Mouse (Mus musculus): Measurements from ENCODE around the gene Grm8.

The Grm8 gene

GRCm38 (mm10) chr6:28135001-28135401, at the start of gene Grm8:
TSS of gene Grm8 (minus strand) at chr6:28135178.
- Histone ChIP-seq H3K36me3 (ENCODE audit: control insufficient read depth, insufficient read depth, low read length, poor library complexity, severe bottlenecking) (no peaks in the 10 kb centered on the region), H3K27me3 (ENCODE audit: control insufficient read depth, insufficient read depth, low read length, poor library complexity, severe bottlenecking) (peaks cover 2% of the 10 kb centered on the region; the same call in 1 of the 2 replicates)
- DNase-seq (ENCODE audit: low read depth, low spot score), result no peak

- no peak for DNase-seq (ENCODE audit: low read depth, low spot score)
- Histone ChIP-seq H3K27me3 (ENCODE audit: control insufficient read depth, insufficient read depth, low read length, poor library complexity, severe bottlenecking) (no peaks in the 10 kb centered on the region), H3K36me3 (ENCODE audit: control insufficient read depth, insufficient read depth, low read length, poor library complexity, severe bottlenecking) (no peaks in the 10 kb centered on the region)
Measured at GRCm38 (mm10) chr6:28169851-28170539, 35.0 kb upstream of the Grm8 start.

- Histone ChIP-seq H3K27me3 (ENCODE audit: control insufficient read depth, insufficient read depth, low read length, poor library complexity, severe bottlenecking) (no peaks in the 10 kb centered on the region), H3K36me3 (ENCODE audit: control insufficient read depth, insufficient read depth, low read length, poor library complexity, severe bottlenecking) (no peaks in the 10 kb centered on the region)
- no peak for DNase-seq (ENCODE audit: low read depth, low spot score)
Measured at GRCm38 (mm10) chr6:28160399-28160798, 25.4 kb upstream of the Grm8 start.

- no peaks in the 10 kb centered on the region for H3K36me3 ChIP-seq (ENCODE audit: control insufficient read depth, insufficient read depth, low read length, poor library complexity, severe bottlenecking)
- no peak for DNase-seq (ENCODE audit: low read depth, low spot score)
- no peaks in the 10 kb centered on the region for H3K27me3 ChIP-seq (ENCODE audit: control insufficient read depth, insufficient read depth, low read length, poor library complexity, severe bottlenecking)
Measured at GRCm38 (mm10) chr6:28146445-28146844, 11.5 kb upstream of the Grm8 start.

- DNase-seq (ENCODE audit: low read depth, low spot score), result no peak
- Histone ChIP-seq H3K36me3 (ENCODE audit: control insufficient read depth, insufficient read depth, low read length, poor library complexity, severe bottlenecking) (no peaks in the 10 kb centered on the region), H3K27me3 (ENCODE audit: control insufficient read depth, insufficient read depth, low read length, poor library complexity, severe bottlenecking) (no peaks in the 10 kb centered on the region)
Measured at GRCm38 (mm10) chr6:28142332-28142731, 7.4 kb upstream of the Grm8 start.

- DNase-seq (ENCODE audit: low read depth, low spot score), result peak; percentile 67
- H3K27me3 ChIP-seq (ENCODE audit: control insufficient read depth, insufficient read depth, low read length, poor library complexity, severe bottlenecking), result peaks cover 2% of the 10 kb centered on the region; the same call in 1 of the 2 replicates
- H3K36me3 ChIP-seq (ENCODE audit: control insufficient read depth, insufficient read depth, low read length, poor library complexity, severe bottlenecking), result no peaks in the 10 kb centered on the region
Measured at GRCm38 (mm10) chr6:28135411-28136233, 644 bp upstream of the Grm8 start.

GRCm38 (mm10) chr6:28134251-28134801, 652 bp downstream of the Grm8 start:
- peaks cover 2% of the 10 kb centered on the region; the same call in 1 of the 2 replicates for H3K27me3 ChIP-seq (ENCODE audit: control insufficient read depth, insufficient read depth, low read length, poor library complexity, severe bottlenecking)
- DNase-seq (ENCODE audit: low read depth, low spot score), result no peak

GRCm38 (mm10) chr6:28133206-28134063, 1.5 kb downstream of the Grm8 start:
- H3K36me3 ChIP-seq (ENCODE audit: control insufficient read depth, insufficient read depth, low read length, poor library complexity, severe bottlenecking), result no peaks in the 10 kb centered on the region
- peaks cover 2% of the 10 kb centered on the region; the same call in 1 of the 2 replicates for H3K27me3 ChIP-seq (ENCODE audit: control insufficient read depth, insufficient read depth, low read length, poor library complexity, severe bottlenecking)

More at GRCm38 (mm10) chr6:28134251-28134801, 652 bp downstream of the Grm8 start:
- no peaks in the 10 kb centered on the region for H3K36me3 ChIP-seq (ENCODE audit: control insufficient read depth, insufficient read depth, low read length, poor library complexity, severe bottlenecking)

GRCm38 (mm10) chr6:28132056-28132455, 2.9 kb downstream of the Grm8 start:
- DNase-seq (ENCODE audit: low read depth, low spot score), result no peak
- Histone ChIP-seq H3K27me3 (ENCODE audit: control insufficient read depth, insufficient read depth, low read length, poor library complexity, severe bottlenecking) (peaks cover 2% of the 10 kb centered on the region; the same call in 1 of the 2 replicates), H3K36me3 (ENCODE audit: control insufficient read depth, insufficient read depth, low read length, poor library complexity, severe bottlenecking) (no peaks in the 10 kb centered on the region)

More at GRCm38 (mm10) chr6:28133206-28134063, 1.5 kb downstream of the Grm8 start:
- DNase-seq (ENCODE audit: low read depth, low spot score), result no peak

GRCm38 (mm10) chr6:28128871-28129270, 6.1 kb downstream of the Grm8 start:
- Histone ChIP-seq H3K36me3 (ENCODE audit: control insufficient read depth, insufficient read depth, low read length, poor library complexity, severe bottlenecking) (no peaks in the 10 kb centered on the region), H3K27me3 (ENCODE audit: control insufficient read depth, insufficient read depth, low read length, poor library complexity, severe bottlenecking) (peaks cover 2% of the 10 kb centered on the region; the same call in 1 of the 2 replicates)
- DNase-seq (ENCODE audit: low read depth, low spot score), result no peak

- Histone ChIP-seq H3K36me3 (ENCODE audit: control insufficient read depth, insufficient read depth, low read length, poor library complexity, severe bottlenecking) (no peaks in the 10 kb centered on the region), H3K27me3 (ENCODE audit: control insufficient read depth, insufficient read depth, low read length, poor library complexity, severe bottlenecking) (no peaks in the 10 kb centered on the region)
- DNase-seq (ENCODE audit: low read depth, low spot score), result no peak
Measured at GRCm38 (mm10) chr6:28115519-28115918, 19.5 kb downstream of the Grm8 start.

GRCm38 (mm10) chr6:28114916-28115315, 20.1 kb downstream of the Grm8 start:
- Histone ChIP-seq H3K36me3 (ENCODE audit: control insufficient read depth, insufficient read depth, low read length, poor library complexity, severe bottlenecking) (no peaks in the 10 kb centered on the region), H3K27me3 (ENCODE audit: control insufficient read depth, insufficient read depth, low read length, poor library complexity, severe bottlenecking) (no peaks in the 10 kb centered on the region)
- no peak for DNase-seq (ENCODE audit: low read depth, low spot score)

- DNase-seq (ENCODE audit: low read depth, low spot score), result no peak
- Histone ChIP-seq H3K27me3 (ENCODE audit: control insufficient read depth, insufficient read depth, low read length, poor library complexity, severe bottlenecking) (no peaks in the 10 kb centered on the region), H3K36me3 (ENCODE audit: control insufficient read depth, insufficient read depth, low read length, poor library complexity, severe bottlenecking) (no peaks in the 10 kb centered on the region)
Measured at GRCm38 (mm10) chr6:28111551-28111950, 23.4 kb downstream of the Grm8 start.

GRCm38 (mm10) chr6:28102608-28103316, 32.2 kb downstream of the Grm8 start:
- H3K27me3 ChIP-seq (ENCODE audit: control insufficient read depth, insufficient read depth, low read length, poor library complexity, severe bottlenecking), result no peaks in the 10 kb centered on the region
- no peak for DNase-seq (ENCODE audit: low read depth, low spot score)
- H3K36me3 ChIP-seq (ENCODE audit: control insufficient read depth, insufficient read depth, low read length, poor library complexity, severe bottlenecking), result no peaks in the 10 kb centered on the region
